Mouse (Mus musculus) gastrocnemius, postnatal 36 days (tissue): ENCODE data around the gene Mlec. TPM values are rescaled to one million over a fixed set of nuclear protein-coding genes. Genes with fewer than 3 reads are reported as not detected.
"Not testable (repeated sequence)": the region's sequence is repeated elsewhere in the genome, so short reads cannot be mapped to it uniquely, and the experiment has no call there.

Experiments used
- DNase-seq, 2 experiments: peaks; one replicate each; pipeline ENCODE4 v3.0.0; 2022
- intact Hi-C: fragments of 180-260 bp; cut with DNase I; formaldehyde crosslinking; loops from one replicate; pipeline ENCODE4 v1.15.1; 2025
- total RNA-seq, 2 experiments: library from RNA; stranded (reverse); gene quantifications; 2 replicates each; pipeline ENCODE4 v1.2.3; 2021

Mlec gene
- total RNA-seq, 2 experiments from 2014 or later, result 163 to 241 TPM

DNA sequence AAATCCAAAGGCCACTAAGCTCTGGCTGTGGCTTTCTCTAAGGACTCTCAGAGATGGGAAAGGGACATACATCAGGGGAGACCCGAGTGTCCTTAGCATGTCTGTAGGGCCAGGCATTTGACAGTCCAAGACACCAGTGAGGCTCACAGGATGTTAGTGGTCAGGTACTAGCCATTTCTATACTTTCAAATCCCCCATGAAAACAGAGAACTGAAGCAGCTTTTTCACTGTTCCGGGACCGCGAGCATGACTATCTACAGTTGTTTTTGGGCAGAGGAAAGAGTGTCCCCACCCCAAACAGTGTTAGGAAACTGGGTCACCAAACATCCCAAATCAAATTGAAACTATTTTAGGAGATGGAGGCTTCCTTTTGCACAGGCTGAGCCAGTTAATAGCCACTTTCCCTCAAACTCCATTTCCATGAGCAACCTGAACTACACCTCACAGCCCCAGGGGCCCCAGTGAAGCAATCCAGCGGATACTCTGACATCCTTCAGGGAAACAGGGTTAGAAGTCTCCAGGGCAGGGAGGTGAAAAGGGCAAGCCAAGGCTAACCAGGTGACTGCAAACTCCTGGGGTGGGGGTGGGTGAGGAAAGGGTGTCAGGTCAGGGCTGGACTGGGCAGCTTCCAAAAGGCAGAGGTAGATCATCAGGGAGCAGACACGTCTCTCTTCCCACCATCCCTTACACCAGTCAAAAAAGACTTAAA is 24.5 kb downstream of the Mlec start:
- intact Hi-C loops, result no loop called here

DNA sequence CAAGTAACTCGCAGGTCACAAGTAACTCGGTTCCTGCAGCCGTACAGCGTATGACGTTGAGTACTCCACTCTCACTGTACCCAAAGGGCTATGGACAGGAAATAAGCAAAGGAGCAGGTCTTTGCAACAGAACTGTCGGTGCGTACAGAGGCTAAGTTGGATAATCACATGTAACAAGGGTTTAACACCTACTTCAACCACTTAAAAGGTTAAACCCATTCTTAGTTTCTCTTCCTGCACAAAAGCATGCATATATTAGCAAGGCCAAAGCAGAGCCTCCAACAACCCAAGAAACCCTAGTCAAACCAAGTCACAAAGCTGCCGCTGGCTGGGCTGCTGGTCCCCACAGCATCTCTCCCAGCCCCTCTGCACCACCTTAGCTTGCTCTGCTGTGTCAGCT is 25.5 kb downstream of the Mlec start:
- intact Hi-C loops, result no loop called here
- DNase-seq, result no peak

More for the DNA sequence above, 24.5 kb downstream of the Mlec start:
- DNase-seq, result no peak

GRCm38 (mm10) chr5:115129328-115129727 is 28.7 kb downstream of the Mlec start:
- intact Hi-C loops, result loop anchor here (5.0 kb wide), 1 partner anchor 108 kb away; the partner anchor contains the start of gene Pop5
- DNase-seq, result no peak

GRCm38 (mm10) chr5:115127421-115128179 is 30.4 kb downstream of the Mlec start:
- intact Hi-C loops, result loop anchor here (5.0 kb wide), 1 partner anchor 110 kb away; the partner anchor contains the start of gene Pop5
- DNase-seq, result no peak

DNA sequence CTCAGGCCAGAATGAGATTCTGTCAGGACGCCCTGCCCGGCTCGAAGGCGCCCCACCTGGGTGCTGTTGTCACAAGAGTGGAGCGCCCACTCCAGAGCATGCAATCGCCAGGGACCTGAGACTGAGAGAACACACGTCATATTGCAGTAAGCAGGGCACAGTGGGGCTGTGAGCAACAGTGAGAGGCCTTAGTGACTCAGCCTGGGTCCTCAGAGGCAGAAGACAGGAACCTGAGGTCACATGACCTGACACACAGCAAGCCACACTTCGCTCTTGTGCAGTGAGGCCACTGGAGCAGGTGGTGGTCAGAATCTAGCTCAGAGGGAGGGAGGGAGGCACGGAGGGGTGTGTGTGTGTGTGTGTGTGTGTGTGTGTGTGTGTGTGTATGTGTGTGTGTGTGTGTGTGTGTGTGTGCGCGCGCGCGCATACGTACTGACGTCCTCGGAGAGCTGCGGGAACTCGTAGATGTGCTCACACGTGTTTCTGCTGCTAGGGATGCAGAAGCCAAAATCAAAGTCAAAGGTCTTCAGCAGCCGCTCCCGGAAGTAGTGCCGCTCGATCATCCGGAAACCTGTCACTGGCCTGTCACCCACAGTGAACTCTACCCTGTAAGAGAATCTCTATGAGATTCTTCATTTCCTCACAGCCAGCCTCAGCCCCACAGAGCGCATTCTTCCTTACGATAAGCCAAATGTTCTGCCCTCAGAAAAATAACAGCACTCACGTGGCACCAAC is 31.2 kb downstream of the Mlec start:
- DNase-seq, result no peak
- intact Hi-C loops, result loop anchor here (5.0 kb wide), 1 partner anchor 111 kb away; the partner anchor contains the start of gene Pop5

GRCm38 (mm10) chr5:115125211-115125871 is 32.6 kb downstream of the Mlec start:
- peak; percentile 80 to 83 for DNase-seq
- intact Hi-C loops, result loop anchor here (1.0 to 5.0 kb wide), 2 partner anchors 38 to 112 kb away; partner anchors contain the start of gene Pop5

DNA sequence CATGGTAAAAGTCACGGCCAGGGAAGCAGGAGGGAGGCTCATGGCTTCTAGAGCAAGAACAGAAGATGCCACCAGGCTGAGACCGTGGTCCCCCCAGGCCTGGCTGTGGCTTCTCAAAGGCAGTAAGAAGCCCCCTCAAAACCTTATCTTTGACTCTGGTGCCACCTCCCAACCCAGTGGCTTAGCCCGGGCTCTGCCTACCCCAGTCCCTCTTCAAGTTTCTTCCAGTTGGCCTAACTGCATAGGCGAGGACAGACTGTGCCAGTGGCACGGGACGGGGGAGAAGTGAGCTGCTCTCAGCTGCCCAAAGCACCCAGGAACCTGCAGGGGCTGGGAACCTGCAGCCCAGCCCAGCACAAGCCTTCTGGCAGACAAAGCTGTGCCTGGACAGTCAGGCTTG is 33.3 kb downstream of the Mlec start:
- DNase-seq, result peak in 1 of 2 experiments; percentile 10
- intact Hi-C loops, result loop anchor here (1.0 to 5.0 kb wide), 2 partner anchors 39 to 113 kb away; partner anchors contain the start of gene Pop5

GRCm38 (mm10) chr5:115120978-115121377 is 37.0 kb downstream of the Mlec start:
- intact Hi-C loops, result no loop called here

DNA sequence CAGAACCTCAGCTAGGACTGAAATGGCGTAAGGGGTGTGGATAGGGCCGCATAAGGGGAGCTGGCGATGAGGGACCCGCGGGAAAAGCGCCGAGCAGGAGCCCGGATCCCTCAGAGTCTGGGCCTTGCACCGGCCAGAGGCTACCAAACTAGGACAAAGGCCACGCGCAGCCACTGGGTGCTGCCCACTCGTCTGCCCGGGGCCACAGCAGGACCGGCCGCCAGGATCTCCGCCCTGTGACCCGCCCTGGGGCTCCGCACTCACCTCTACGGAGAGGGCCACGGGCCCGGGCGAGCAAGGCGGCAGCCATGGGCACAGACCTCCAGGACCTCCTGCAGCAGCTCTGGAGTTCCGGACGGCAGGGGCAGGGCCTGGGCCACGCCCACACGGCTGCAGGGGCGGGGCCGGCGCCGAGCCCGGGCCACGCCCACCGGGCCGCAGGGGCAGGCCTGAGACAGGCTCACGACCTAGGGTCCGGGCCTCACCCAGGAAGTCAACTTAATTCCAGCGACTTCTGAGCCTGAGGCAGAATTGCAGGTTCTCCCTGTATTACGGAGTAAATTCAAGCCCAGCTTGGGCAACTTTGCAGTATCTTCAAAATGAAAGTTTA is 38.9 kb downstream of the Mlec start, which contains the start of gene Acads:
Gene Acads, minus strand, starts transcription at position 386 of the 610 bp plus-strand sequence.
- peak; percentile 77 to 90 for DNase-seq
- intact Hi-C loops, result no loop called here

More at GRCm38 (mm10) chr5:115120978-115121377, 37.0 kb downstream of the Mlec start:
- no peak for DNase-seq

DNA sequence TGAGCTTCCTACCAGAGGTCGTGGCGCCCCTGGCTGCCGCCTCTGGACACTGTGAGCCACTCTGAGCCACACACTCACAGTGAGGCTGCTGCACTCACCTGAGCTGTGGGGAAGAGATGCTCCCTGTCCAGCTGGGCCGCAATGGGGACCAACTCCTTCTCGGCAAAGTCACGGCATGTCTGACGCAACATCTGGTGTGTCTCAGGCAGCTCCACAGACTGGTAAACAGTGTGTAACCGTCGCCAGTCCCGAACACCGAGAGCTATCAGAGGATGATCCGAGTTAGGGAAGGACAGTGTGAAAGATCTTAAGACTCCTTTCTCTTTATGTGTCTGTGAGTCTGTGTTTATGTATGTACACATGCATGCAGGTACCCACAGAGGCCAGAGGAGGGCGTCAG is 40.5 kb downstream of the Mlec start:
- intact Hi-C loops, result no loop called here
- DNase-seq, result no peak

- intact Hi-C loops, result no loop called here
- no peak for DNase-seq
Measured at GRCm38 (mm10) chr5:115116426-115116825, 41.6 kb downstream of the Mlec start.

DNA sequence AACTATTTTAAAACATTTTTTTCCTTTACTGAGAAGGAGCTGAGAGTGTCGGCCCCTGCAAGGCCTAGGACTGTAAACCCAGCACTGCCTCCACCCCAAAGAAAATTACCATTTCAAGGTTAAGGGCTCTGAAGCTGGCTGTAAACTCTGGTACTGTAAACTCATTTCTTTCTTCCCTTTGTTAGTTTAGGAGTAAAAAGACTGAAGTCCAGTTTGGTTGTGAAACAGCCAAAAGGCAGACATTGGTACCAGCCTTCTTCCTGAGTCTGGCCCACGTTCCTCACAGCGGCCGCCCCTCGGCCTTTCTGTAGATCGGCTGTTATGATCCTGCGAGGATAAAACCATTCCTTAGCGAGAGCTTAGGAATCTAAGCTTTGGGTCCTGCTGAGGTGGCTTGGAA is 43.5 kb downstream of the Mlec start:
- intact Hi-C loops, result no loop called here
- DNase-seq, result no peak

DNA sequence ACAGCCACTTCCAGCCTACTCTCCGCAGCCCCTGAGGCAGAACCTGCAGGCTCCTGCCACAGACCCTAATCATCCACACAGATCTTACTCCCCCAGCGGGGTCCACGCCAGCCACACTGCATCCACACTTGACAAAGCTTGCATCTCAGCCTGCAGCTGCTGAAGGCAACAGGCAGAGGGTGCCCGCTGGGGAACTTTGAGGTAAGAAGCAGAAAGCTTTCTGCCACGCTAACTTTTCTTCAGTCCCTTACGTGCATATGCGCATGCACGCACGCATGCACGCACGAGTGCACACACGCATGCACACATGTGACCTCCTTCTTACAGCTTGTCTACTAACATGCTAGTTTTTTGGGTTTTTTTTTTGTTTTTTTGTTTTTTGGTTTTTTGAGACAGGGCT is 44.7 kb downstream of the Mlec start:
- intact Hi-C loops, result no loop called here

GRCm38 (mm10) chr5:115111156-115111555 is 46.8 kb downstream of the Mlec start:
- intact Hi-C loops, result no loop called here
- no peak for DNase-seq

More for the DNA sequence above, 44.7 kb downstream of the Mlec start:
- DNase-seq, result no peak

GRCm38 (mm10) chr5:115103253-115103652 is 54.7 kb downstream of the Mlec start:
- intact Hi-C loops, result not testable (repeated sequence)

GRCm38 (mm10) chr5:115102231-115102630 is 55.7 kb downstream of the Mlec start:
- intact Hi-C loops, result no loop called here
- DNase-seq, result no peak

More at GRCm38 (mm10) chr5:115103253-115103652, 54.7 kb downstream of the Mlec start:
- not testable (repeated sequence) for DNase-seq

DNA sequence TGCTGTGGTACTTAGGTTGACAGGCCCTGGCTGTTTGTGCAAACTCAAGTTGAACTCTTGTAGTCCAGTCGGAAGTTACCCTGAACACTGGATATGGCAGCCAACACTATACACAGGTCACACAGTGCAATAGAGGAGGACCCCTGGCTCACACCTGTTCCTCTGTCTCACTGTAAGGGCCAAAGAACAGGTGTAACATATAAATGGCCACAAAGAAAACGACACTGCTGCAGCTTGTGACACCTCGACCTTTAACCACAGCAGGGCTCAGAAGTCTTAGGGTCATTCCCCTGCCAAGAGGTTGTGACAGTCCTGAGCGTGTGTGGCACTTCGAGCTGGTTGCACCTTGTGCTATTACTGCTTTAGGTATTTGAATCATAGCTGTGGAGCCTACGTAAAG is 57.5 kb downstream of the Mlec start:
- DNase-seq, result no peak
- intact Hi-C loops, result no loop called here

- DNase-seq, result no peak
- intact Hi-C loops, result no loop called here
Measured at GRCm38 (mm10) chr5:115099991-115100390, 58.0 kb downstream of the Mlec start.

- DNase-seq, result no peak
- intact Hi-C loops, result no loop called here
Measured at GRCm38 (mm10) chr5:115099530-115099929, 58.4 kb downstream of the Mlec start.

DNA sequence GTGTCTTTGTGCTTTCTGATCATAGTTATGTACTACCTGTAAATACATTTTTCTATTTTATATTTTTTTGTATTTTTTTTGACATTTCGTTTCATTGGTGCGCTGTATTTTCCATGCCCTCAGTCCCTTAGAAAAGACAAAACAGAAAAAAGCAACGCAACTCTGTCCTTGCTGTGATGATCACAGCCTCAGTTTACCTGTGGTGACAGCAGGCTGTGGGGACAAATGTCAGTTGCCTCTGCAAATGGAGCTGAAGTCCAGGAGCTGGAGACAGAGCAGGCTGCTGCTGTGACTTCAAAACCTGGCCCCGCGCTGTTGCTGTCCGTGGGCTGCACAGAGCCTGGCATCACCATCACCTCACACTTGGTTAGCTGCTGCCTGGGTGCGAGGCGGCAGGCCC is 59.8 kb downstream of the Mlec start, which contains the start of gene Gm10401:
Gene Gm10401, minus strand, starts transcription at position 101 of the 400 bp plus-strand sequence.
- intact Hi-C loops, result no loop called here
- DNase-seq, result no peak
